Mouse (Mus musculus) c-Kit-positive CD71-negative TER-119-negative erythroid progenitor cells, embryonic 14.5 days (primary cell): ENCODE results near the gene Arhgap29.

Experiments used
- DNase-seq: peaks from one replicate; pipeline ENCODE4 v3.0.0-alpha.2; 2013; ENCODE audit warnings: low read depth

The Arhgap29 gene

DNA sequence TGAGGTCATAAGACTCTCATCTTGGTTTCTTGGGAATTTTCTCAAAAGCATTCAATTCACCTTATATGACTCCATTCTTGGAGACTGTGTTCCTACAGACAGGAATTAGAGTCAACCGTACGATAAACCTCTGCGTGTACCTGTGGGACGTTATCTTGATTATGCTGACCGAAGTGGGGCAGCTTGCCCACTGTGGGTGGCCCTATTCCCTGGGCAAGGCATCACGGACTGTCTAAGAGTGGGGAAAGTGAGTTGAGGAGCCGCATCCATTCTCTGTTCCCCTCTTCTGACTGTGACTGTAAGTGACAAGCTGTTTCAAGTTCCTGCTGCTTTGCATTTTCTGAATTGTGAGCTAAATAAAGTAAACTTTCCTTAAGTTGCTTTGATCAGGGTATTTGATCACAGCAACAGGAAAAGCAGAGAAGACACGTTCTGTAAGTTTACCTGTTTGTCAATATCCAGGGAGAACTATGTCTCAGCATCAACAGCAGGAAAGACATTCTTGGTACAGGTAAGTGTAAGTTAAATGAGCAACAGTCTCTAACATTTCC is at the start of gene Arhgap29:
Gene Arhgap29, plus strand, starts transcription at position 501 of the 551 bp plus-strand sequence.
- DNase-seq: no peak

DNA sequence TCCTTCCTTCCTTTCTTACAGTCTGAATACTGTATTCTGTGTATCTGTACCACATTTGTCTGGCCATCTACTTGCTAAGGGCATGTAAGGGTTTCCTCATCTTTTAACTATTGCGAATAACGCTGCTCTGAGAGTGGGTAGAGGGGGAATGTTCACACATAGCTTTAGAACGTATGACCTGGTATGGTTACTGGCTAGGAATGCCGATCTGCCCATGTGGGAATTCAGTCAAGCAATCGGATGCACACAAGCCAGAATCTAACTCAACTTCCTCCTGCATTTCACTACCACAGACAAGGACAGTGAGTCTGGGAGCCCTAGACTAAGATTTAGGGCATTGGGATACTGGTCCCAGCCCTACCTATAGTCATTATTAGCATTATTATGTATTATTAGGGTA is 49.6 kb upstream of the Arhgap29 start:
- no peak for DNase-seq

DNA sequence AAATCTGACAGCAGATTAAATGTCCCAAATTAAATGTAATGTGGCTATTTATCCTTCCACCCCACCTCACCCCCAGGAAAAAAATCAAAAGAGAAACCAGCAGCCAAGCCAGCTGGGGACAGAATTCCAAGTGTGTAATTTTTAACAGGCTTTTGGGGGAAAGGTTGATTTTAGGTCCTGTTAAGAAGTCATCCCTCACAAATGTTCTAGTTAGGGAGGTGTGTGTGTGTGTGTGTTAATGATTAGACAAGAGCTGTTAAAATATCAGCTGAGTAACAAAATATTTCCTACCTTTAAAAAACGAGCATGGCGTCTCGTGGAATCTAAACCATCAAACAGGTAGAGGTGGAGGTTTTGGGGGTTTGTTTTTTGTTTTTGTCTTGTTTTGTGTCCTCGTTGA is 49.1 kb upstream of the Arhgap29 start:
- no peak for DNase-seq

DNA sequence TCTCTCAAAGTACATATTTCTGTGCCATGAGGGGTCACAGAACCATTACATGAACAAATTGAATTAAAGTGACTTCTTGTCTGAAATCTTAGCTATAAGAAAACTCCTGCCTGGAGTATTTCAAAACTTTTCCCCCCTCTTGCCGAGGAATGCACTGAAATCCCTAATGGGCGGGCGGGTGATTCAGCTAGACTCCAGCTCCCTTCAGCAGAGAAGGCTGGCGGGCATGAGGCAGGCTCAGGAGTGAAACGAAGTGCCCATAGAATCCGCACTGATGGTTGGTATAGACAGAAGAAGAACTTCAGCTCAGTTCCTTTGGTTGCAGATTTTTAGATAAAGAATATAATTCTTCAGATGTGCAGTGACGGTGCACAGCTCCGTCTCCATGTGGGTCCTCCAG is 48.6 kb upstream of the Arhgap29 start:
- DNase-seq: no peak

DNA sequence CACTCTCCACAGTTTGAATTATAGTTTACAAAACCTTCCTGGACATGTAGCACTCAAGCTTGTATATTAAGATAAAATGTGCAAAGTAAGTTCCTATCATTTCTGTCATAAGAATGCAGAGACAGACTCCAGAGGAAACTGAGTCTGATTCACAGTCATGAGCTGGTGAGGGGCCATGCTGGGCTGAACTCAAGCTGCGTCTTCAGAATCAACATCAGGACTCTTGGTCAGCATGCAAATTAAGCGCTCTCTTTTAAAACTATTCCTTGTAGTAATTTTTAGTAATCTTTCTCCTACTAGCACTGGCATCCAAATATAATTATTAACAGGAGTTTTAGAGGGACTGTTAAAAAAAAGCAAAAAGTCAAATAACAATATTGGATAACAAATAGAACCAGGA is 47.9 kb upstream of the Arhgap29 start:
- no peak for DNase-seq

DNA sequence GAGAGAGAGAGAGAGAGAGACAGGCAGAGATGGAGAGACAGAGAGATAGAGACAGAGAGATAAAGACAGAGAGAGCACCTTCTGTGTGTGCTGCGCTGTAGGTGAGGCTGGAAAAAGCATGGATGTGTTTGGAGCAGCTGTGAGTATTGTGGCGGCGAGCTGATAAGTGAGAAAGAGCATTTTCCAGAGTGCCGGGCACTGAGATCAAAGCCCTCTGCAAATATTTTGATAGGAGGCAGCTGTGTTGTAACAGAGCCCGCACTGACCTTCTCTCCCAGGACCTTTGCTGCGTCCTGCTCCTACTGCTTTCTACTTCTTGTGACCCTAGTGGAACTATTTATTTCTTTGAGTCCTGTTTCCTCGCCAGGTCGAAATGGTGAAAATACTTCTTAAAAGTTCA is 45.7 kb upstream of the Arhgap29 start:
- DNase-seq: no peak

DNA sequence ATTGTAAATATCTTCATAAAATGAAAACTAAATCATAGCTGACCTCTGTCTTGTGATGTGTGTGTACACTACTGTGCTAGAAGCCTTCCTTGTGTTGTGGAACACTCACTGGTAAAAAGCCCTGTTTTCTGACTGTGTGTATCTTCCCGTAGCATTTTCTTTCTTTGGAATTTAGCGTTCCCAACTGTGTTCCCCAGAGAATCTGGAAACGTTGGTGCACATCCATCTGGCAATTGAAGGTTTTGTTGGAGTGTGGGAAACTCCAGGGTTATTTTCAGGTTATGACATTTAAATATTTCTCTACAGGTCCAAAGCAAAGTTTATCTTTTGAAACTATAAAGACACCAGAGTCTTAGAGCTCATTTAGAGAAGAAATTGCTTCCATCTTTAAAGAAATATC is 43.2 kb upstream of the Arhgap29 start:
- no peak for DNase-seq

DNA sequence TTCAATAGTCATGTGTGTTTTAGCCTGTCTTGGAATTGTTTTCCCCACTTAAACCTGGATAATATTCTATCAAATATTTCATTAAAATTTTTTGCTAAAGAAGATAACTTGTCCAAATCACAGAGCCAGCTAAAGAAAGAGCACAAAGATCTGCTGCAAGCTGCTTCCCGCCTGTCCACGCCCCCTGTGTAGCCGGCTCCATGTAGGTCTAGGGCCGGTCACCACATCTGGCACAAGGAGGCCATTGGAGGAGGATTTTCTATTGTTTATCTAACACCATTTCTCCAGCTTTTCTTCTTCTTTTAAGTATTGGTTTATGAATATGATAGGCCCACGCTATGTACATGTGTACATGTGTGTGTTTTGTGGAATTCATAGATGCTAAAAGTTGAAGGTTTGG is 38.9 kb upstream of the Arhgap29 start:
- DNase-seq: no peak

DNA sequence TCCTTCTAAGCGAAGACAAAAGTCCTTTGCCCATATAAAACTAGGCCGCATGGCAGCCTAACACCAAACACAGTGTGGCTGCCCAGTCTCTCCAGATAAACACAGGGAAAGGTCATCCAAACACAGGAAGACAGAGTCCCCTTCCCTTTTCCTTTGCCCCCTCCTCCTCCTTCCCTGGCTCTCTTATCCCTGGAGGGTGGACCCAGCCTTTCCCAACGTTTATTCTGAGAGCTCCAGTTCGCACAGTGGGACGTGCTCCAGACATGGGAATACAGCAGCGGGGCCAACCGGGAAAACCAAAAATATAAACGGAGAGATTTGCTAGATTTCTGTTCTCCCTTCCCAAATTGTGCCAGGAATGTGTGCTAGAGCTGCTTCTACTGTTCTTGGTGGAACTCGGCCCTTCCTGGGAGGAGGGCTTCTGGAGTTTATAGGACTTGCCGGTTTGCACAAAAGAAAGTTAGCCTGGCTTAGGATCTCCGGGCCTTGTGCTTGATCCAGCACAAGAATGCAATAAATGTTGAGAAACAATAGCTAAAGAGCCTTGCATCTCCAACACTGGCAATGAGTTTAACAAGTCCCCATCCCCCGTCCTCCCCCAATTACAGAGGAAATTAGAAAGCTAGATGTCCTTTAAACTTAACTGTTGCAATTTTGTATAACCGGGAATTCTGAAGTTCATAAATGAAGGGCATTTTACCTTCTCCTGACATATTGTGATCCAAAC is 37.7 kb upstream of the Arhgap29 start:
- no peak for DNase-seq

DNA sequence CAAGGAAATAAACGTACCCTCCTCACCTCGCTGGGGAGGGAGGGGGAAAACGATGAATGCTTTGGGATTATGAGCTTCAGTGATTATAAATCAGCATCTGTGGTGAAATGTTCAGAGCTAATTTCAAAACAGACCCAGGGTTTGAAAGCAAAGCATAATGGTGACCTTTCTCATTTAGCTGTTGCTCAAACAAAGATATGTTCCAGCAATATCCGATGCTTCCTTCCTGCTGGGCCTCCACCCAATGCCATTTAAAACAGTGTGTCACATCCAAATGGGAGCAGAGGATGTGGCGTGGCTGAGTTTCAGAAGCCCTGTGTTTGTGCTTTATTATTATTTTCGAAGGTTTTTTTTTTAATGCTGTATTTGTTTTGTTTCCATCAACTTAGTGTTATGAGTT is 37.1 kb upstream of the Arhgap29 start:
- no peak for DNase-seq

DNA sequence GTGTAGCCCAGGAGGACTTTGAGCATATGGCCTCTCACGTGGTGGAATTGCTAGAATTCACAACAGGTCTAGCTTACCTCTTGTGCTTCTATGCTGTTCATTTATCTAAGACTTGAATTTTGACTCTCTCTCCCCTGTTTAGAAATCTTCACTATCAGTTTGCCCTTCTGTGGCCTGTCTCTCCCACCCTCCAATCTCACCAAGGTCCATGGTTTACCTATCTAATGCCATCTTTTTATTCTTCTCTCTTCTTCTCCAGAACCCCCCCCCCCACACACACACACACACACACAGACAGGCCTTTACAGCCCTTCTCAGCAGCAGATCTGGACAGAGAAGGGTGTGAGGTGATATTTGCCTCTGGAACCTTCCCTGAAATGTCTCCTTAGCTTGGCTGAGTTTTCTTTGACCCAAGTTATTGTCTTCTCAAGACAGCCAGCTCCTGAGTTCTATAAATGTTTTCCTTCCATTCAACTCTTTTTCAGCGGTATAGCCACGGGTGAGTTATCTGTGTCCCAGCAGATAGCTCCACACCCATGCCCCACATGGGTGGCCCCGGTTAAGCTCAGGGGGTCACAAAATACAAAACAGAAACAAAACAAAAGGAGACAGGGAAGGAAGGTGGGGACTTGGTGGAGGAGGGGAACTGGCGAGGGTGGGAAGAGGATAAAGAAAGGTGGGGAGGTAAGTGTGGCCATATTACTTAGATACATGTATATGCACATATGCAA is 35.4 kb upstream of the Arhgap29 start:
- DNase-seq: no peak

DNA sequence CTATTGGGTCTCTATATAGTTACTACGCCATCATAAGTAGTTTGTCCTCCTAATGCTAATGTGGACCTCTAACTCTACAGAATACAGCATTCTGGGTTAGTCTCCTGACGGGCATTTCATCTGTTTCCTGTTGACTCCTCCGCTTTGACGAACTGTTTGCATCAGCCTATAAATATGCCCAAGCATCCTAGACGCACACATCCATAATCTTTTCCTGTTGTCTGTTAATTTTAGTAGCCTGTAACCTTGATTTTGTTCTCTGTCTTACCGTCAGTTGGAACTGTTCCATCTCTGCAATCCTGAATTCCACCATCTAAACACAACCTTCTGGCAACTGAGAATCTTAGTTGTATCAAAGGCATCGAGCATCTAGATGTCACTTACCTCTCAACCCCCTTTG is 34.7 kb upstream of the Arhgap29 start:
- no peak for DNase-seq

DNA sequence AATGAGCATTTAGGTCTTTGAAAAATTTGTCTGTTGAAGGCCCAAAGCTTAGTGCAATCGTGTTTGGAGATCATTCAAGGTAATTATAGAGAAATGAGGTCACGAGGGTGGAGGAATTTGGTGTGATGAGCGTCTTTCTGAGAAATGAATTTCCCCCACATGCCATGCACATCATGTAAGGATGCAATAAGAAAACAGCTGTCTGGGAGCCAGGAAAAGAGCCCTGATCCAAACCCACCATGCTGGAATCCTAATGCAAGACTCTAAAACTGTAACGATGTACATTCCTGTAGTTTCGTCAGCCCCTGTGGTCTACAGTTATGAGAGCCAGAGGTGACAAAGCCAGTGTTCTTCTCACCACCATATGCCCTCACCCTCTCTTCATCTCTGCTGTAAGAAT is 32.4 kb upstream of the Arhgap29 start:
- no peak for DNase-seq

DNA sequence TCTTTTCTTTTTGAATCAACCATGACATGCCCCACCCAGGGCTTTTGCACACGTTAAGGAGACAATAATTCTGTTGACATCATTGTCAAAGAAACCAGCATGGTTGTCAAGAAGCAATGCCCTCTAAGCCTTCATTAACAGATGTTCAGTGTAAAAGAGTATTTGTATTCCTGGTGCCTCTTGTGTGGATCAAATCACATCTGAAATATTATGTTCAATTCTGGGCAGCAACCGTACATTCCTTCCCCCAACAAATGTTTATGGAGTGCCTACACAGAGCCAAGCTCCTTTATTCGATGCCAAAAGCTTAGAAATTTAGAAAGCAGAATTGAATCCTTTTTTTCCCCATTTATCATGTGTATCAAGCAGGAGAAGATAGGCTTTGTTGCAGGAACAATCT is 31.6 kb upstream of the Arhgap29 start:
- DNase-seq: no peak

DNA sequence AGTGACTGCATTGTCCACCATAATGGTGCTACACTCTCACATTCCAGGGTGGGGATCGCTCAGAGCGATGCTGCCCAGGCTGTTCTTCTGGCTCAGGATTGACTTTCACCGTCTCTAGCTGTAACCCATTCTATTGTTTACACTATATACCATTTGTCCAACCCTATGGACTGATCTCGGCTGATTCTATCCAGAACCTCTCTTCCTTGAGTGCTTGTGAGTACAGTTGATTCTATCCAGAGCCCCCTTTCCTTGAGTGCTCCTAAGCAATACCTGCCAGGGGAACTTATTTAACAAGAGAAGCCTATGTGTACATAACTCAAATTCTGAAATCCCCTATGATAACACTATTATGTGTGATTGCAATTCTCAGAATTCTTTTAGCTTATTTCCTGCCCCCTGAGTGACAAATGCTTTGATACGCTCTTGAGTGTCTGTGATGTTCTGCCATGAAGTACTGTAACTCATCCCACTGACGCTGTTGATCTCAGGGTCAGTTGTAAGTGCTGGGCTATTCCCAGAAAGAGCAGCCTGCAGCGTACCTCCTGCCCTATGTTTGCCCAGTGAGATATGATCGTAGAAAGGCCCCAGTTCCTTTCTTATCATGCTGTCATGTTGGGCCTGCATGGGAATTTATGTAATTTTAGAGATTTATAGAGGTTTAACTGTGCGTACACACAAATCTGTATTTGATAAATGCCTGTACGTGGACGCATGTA is 27.4 kb upstream of the Arhgap29 start:
- no peak for DNase-seq

DNA sequence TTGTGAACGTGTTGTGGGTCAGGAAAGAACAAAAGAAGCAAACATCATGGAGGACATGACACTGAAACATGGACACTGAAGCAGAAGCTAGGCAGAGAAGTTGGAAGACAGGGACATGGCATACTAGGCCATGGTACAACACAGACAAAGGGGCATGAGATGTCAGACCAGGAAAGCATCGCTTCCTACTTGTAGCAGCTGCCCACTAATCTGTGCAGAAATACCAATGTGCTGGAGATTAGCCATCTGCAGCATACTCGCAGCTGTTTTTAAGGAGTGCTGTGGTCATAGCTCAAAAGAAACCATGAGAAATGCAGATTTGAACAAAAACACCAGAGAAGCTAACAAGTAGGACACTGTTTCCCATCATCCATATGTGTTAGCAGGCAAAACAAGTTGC is 24.7 kb upstream of the Arhgap29 start:
- DNase-seq: no peak

DNA sequence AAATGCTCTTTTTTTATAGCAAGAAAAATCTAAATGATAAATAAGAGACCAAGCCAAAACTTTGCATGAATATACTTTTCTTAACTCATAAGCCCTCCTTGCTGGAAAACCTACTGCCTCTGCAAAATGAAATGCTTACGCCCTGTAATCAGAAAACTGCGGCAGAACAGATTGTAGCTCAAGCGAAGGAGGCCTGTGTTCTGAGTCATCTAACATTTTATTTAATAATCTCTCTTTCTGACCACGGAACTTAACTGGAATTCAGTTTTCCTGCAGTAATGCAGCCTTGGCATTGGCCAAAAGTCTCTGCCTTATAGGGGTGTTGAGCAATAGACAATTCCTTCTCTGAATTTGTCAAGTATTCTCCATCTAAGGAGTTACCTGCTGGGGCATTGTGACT is 19.5 kb upstream of the Arhgap29 start:
- no peak for DNase-seq

DNA sequence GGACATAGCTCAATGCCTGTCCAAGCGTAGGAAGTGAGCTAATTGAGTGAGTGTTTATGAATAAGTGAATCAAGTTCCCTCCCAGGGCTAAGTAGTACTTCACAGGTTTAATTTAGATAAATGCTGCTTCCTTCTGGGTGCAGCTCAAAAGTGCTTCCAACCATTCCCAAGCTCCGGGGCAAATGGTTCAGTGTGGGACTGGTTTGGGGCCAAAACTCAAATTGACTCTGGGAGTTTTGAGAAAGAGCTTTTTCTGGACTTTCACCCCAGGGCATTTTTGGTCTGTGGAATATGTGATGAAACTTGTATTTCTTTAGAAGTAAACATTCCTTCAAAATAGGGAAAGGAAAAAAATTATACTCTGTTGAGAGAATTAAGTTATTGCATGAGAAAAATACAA is 16.1 kb upstream of the Arhgap29 start:
- DNase-seq: no peak

DNA sequence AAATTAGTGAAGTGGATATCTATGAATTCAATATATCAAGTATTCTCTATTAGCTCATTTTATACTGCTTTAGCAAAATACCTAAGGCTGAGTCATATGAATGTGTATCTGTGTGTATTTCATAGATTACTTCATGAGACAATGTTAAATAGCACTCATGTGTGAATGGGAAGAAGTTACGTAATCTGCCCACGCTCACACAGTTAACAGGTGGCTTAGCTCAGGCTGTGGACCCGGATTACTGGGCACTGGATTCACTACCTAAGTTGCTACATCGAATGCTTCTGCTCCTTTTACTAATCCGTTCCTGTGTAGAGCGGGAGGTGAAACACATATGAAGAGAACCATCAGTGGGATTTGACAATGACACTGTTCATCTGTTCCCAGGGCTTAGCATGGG is 15.3 kb upstream of the Arhgap29 start:
- no peak for DNase-seq

DNA sequence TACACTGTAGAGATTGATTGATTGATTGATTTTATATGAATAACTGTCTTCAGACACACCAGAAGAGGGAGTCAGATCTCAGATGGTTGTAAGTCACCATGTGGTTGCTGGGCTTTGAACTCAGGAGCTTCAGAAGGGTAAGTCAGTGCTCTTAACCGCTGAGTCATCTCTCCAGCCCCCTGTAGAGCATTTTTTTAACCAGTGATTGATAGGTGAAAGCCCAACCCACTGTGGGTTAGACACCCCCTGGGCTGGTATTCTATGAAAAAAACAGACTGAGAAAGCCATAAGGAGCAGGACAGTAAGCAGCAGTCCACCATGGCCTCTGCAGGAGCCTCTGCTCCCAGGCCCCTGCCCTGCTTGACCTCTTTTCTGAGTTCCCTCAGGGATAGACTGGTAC is 12.7 kb upstream of the Arhgap29 start:
- DNase-seq: no peak

DNA sequence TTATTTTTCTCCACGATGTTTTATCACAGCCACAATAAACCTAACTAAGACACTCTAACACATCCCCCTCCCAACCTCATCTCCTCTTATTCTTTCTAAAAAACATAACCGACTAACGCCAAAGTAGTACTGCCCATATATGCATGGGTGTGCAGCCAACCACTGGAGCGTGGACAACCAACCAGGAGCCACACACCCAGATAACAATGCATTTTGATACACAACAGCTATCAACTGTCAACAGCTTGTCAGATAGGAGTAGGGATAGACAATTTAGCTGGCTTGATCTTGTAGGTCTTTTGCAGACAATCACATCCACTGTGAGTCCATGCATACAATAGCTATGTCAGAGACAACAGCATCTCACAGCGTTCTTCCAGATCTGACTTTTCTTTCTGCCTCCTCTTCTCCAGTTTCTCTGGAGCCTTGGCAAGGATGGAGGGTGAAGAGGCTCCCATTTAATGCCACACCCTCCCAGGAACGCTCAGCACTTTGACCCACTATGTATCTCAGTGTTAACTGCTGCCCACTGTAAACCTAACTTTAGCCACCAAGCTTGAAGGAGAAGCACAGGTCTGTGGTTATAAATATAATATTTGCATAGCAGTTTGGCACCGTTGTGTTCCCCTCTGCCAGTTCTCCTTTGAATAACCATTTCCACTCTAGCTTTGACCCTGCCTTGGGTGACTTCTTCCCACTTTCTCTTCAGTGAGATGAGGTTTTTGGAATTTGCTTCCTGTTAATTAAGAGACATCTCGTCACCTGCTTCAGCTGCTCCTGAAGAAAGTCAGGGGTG is 12.0 kb upstream of the Arhgap29 start:
- DNase-seq: no peak

DNA sequence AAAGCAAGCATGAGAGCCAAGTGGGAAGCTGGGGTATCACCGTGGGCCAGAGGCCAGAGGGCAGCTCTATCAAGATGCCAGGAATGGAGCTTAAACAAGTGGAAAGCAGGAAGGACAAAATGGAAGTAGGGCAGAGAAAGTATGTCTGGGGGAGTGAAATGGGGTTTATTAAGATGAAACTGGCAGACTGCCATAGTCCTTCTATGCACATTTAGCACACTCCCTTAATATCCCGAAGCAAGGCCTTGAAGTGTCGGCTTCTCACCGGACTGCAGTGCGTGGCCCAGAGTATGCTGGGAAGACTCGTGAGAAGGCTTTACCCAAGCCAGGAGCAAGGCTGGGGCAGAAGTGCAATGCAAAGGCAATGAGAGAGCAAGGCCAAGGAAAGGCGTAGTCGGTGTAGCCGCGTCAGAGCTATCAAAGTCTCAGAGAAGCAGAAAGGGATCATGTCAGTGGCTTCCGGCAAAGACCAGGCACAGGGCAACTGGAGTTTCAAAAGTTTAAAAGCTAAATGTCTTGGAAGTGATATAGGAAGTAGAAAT is 11.1 kb upstream of the Arhgap29 start:
- DNase-seq: no peak
